Mouse (Mus musculus): ENCODE data around the gene Mri1. TPM values are rescaled to one million over a fixed set of nuclear protein-coding genes. Genes with fewer than 3 reads are reported as not detected.

Gene Mri1
- polyA plus RNA-seq, 1 experiment from 2014 or later = 51.7 TPM

DNA sequence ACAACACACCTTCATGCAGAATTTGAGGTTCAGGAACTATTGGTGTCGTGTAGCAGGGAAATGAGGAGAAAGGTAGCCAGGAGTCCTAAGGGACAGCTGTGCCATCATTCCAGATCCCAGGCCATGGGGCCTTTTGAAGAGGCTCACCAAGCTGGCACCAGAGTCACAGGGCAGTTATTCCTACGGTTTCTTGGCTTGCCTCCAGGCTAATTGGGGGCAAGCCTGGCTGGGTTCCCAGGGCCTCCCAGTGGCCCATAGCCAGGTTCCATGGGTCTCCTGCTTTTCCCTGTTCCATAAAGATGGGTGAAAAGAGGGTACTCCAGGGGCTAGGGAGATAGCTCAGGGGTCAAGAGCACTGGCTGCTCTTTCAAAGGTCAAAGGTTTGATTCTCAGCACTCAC is 15.3 kb downstream of the Mri1 start:
- H3K4me1 ChIP-seq (ENCODE audit: control insufficient read depth, insufficient read depth, low read length) = peaks cover 6% of the 10 kb centered on the region
- H3K27ac ChIP-seq (ENCODE audit: low read depth, low read length) = no peak overlapping the region
- 56% methylated on average over 2 of the region's 2 CpGs for WGBS
- H3K27me3 ChIP-seq (ENCODE audit: control insufficient read depth, insufficient read depth, low read length) = no peaks in the 10 kb centered on the region
- no peak overlapping the region for H3K4me2 ChIP-seq (ENCODE audit: low read depth, low read length)
- peaks cover 25% of the 10 kb centered on the region for H3K36me3 ChIP-seq (ENCODE audit: control insufficient read depth, insufficient read depth, low read length)
- H3K9me3 ChIP-seq (ENCODE audit: control insufficient read depth, low read length) = no peaks in the 10 kb centered on the region
- no peak overlapping the region for H3K9ac ChIP-seq (replicated peaks; ENCODE audit: low read depth, low read length)
- ATAC-seq (ENCODE audit: low read depth) = no peak
- no peak overlapping the region for H3K4me3 ChIP-seq (ENCODE audit: low read depth, low read length)

DNA sequence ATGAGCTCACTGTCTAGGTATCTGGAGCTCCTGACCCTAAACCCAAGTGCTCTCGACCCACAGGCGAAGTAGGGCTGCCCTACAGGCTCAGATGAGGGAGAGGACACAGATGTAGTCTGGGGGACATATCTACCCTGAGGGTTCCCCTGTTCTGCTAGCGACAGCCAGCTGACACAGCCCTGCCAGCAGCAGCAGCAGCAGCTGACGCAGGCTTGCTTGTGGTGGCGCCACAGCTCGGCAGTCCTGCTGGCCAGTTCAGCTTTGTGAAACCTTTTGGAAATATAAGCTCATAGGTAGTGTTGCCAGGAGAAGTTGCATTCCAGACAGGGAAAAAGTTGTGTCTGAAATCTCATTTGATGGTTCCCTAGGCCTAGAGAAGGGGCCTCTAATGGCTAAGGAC is 16.0 kb downstream of the Mri1 start:
- no peak for ATAC-seq (ENCODE audit: low read depth)
- Histone ChIP-seq H3K4me1 (ENCODE audit: control insufficient read depth, insufficient read depth, low read length) (peaks cover 6% of the 10 kb centered on the region), H3K9me3 (ENCODE audit: control insufficient read depth, low read length) (no peaks in the 10 kb centered on the region), H3K9ac (replicated peaks; ENCODE audit: low read depth, low read length) (no peak overlapping the region), H3K27ac (ENCODE audit: low read depth, low read length) (no peak overlapping the region), H3K4me3 (ENCODE audit: low read depth, low read length) (no peak overlapping the region), H3K4me2 (ENCODE audit: low read depth, low read length) (no peak overlapping the region), H3K27me3 (ENCODE audit: control insufficient read depth, insufficient read depth, low read length) (no peaks in the 10 kb centered on the region), H3K36me3 (ENCODE audit: control insufficient read depth, insufficient read depth, low read length) (peaks cover 19% of the 10 kb centered on the region)
- 74% methylated on average over 6 of the region's 6 CpGs for WGBS

DNA sequence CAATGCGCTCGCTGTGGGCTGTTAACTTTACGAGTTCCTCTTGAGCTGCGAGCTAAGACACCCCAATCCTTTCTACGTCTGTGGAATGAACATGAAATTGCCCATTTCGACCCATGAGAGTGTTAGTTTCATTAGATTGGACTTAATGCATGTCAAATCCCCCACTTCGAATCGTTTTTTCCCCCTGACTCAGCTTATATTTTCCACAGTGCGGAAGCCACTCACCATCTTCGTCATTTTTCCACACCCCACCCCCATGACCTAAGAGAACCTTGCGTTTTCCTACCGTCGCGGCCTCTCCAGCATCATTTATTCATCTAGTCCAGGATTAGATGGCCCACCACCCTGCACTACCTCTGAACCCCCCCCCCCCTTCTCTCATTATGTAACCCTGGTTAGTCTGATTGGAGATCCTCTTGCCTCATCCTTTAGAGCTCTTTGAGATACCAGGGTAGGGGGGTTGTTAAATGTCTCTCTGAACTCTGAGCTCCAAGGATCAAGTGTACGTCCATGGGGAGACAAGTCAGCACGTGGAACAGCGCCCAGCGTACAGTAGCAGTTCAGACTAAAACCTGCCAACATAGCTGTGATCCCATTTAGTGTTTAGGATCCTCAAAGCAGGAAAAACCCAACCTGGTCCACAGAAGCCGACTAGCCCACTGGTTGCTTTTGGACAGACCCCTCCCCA is 19.4 kb downstream of the Mri1 start:
- Histone ChIP-seq H3K9me3 (ENCODE audit: control insufficient read depth, low read length) (no peaks in the 10 kb centered on the region), H3K9ac (replicated peaks; ENCODE audit: low read depth, low read length) (peak overlapping the region; percentile 65), H3K4me2 (ENCODE audit: low read depth, low read length) (peak overlapping the region; percentile 69), H3K4me1 (ENCODE audit: control insufficient read depth, insufficient read depth, low read length) (peaks cover 18% of the 10 kb centered on the region), H3K36me3 (ENCODE audit: control insufficient read depth, insufficient read depth, low read length) (peaks cover 17% of the 10 kb centered on the region; the same call in 1 of the 2 replicates), H3K27ac (ENCODE audit: low read depth, low read length) (peak overlapping the region; percentile 87), H3K4me3 (ENCODE audit: low read depth, low read length) (peak overlapping the region; percentile 46), H3K27me3 (ENCODE audit: control insufficient read depth, insufficient read depth, low read length) (no peaks in the 10 kb centered on the region)
- 19% methylated on average over 19 of the region's 19 CpGs for WGBS
- peak; percentile 32 for ATAC-seq (ENCODE audit: low read depth)

DNA sequence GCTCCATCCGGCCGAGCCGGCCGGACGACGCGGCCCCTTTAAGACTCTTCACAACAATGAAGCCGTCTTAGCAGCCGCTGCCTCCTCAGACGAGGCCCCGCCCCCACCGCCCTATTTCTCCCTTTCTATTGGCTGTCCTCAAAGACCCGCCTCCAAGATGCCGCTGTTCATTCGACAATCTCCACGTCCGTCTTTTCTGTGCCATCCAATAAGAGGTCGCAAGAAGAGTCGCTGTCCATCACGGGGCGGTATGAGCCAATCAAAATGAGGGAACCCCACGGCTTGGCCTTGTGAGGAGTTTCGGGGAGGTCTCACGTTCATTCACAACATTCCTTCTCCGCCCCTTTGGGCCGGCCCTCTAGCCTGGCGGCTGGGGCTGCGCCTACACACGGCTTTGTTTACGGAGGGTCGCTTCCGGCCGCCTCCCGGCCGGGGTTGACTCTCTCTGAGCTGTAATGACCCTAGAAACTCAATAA is 20.1 kb downstream of the Mri1 start, which contains the start of gene Zswim4:
Zswim4 (minus strand) TSS at position 58 of the 476 bp plus-strand sequence.
- Histone ChIP-seq H3K4me2 (ENCODE audit: low read depth, low read length) (peak within 1 kb of the TSS; percentile 83), H3K36me3 (ENCODE audit: control insufficient read depth, insufficient read depth, low read length) (peaks cover 22% of the 10 kb centered on the region; the same call in 1 of the 2 replicates), H3K27ac (ENCODE audit: low read depth, low read length) (peak within 1 kb of the TSS; percentile 87), H3K4me3 (ENCODE audit: low read depth, low read length) (peak within 1 kb of the TSS; percentile 53), H3K9me3 (ENCODE audit: control insufficient read depth, low read length) (no peaks in the 10 kb centered on the region), H3K9ac (replicated peaks; ENCODE audit: low read depth, low read length) (peak within 1 kb of the TSS; percentile 85), H3K4me1 (ENCODE audit: control insufficient read depth, insufficient read depth, low read length) (peaks cover 18% of the 10 kb centered on the region), H3K27me3 (ENCODE audit: control insufficient read depth, insufficient read depth, low read length) (no peaks in the 10 kb centered on the region)
- ATAC-seq (ENCODE audit: low read depth) = peak; percentile 98
- WGBS = under 1% methylated on average over 35 of the region's 35 CpGs

DNA sequence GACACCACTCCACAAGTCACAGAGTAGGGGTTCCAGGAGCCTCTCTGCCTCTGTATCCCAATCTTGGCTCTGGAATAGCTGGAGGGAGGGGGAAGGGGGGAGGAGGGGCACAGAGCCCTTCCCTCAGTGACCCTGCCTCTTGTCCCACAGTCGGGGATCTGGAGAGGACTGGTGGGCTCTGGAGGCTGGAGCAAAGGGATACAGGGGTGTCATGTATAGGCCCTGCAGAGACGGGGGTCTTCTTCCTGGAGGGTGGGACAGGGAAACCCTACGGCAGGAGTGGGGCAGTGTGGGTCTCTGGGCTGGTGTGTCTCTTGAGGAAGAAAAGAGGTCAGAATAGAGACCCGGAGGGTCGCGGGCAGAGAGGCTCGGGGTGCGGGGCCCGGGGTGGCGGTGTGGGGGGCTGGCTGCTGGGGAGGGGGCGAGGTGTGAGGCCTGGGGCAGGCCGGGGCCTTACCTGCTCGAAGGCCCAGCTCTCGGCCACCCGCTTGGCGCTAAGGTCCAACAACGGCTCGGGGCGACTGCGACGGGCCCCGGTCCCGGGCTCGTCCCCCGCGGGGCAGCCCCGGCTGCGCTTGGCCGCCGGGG is 20.6 kb downstream of the Mri1 start:
- H3K9ac ChIP-seq (replicated peaks; ENCODE audit: low read depth, low read length) = peak overlapping the region; percentile 85
- no peaks in the 10 kb centered on the region for H3K9me3 ChIP-seq (ENCODE audit: control insufficient read depth, low read length)
- peak overlapping the region; percentile 18; the same call in 1 of the 2 replicates for H3K27ac ChIP-seq (ENCODE audit: low read depth, low read length)
- no peaks in the 10 kb centered on the region for H3K27me3 ChIP-seq (ENCODE audit: control insufficient read depth, insufficient read depth, low read length)
- peak overlapping the region; percentile 83 for H3K4me2 ChIP-seq (ENCODE audit: low read depth, low read length)
- WGBS = 0% methylated on average over 8 of the region's 30 CpGs
- peak; percentile 26 for ATAC-seq (ENCODE audit: low read depth)
- H3K4me1 ChIP-seq (ENCODE audit: control insufficient read depth, insufficient read depth, low read length) = peaks cover 18% of the 10 kb centered on the region
- peaks cover 27% of the 10 kb centered on the region for H3K36me3 ChIP-seq (ENCODE audit: control insufficient read depth, insufficient read depth, low read length)
- peak overlapping the region; percentile 53 for H3K4me3 ChIP-seq (ENCODE audit: low read depth, low read length)

DNA sequence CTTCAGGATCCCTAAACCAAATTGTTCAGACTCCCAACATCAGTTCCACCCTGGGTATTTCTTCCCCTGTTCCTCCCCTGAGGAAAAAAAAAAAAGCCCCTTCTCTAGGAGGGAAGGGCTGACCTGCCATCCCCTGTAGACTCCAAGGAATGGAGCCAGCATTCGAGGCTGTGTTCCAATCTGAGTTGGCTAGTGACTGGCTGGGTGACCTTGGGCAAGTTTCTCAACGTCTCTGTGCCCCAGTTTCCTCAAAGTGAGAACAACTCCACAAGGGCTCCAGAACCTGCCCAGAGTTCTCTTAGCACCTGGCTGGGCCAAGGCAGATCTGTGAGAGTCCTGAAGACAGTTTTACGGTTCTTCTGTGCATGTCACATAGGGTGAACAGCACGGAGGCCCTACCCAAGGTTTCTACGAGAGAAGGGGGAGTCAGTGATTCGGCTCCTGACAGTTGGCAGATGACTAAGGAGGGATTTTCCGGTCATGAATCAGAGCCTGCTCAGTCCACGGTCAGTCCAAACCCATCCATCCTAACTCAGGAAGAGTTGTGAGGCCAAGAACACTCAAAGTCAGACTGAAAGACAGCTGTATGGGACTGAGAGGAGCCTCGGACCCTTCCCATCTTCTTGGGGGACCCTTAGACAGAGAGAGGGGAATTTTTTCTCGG is 21.2 kb downstream of the Mri1 start:
- peak overlapping the region; percentile 83 for H3K4me2 ChIP-seq (ENCODE audit: low read depth, low read length)
- peak overlapping the region; percentile 53 for H3K4me3 ChIP-seq (ENCODE audit: low read depth, low read length)
- H3K9me3 ChIP-seq (ENCODE audit: control insufficient read depth, low read length) = no peaks in the 10 kb centered on the region
- peak overlapping the region; percentile 85 for H3K9ac ChIP-seq (replicated peaks; ENCODE audit: low read depth, low read length)
- no peaks in the 10 kb centered on the region for H3K27me3 ChIP-seq (ENCODE audit: control insufficient read depth, insufficient read depth, low read length)
- WGBS = 25% methylated on average over 10 of the region's 10 CpGs
- peaks cover 33% of the 10 kb centered on the region for H3K36me3 ChIP-seq (ENCODE audit: control insufficient read depth, insufficient read depth, low read length)
- no peak for ATAC-seq (ENCODE audit: low read depth)
- H3K4me1 ChIP-seq (ENCODE audit: control insufficient read depth, insufficient read depth, low read length) = peaks cover 18% of the 10 kb centered on the region
- H3K27ac ChIP-seq (ENCODE audit: low read depth, low read length) = no peak overlapping the region

DNA sequence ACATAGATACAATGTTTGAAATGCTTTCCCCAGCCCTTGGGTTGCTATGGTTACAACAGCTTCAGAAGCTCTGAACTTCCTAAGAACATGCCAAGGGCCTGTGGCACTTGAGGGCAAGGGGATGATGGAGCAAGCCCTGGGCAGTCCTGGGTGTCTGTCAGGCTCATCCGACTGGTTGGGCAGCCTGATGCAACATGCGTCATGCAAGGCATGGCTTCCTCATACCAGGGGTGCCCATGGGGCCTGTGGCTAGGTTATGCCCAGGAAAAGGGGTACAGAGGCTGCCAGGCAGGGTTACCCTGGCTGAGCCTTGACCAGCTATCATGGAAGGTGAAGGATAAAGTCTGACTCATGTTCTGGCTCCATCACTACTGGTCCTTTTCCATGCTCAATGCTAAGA is 24.1 kb downstream of the Mri1 start:
- WGBS = 89% methylated on average over 2 of the region's 2 CpGs
- Histone ChIP-seq H3K36me3 (ENCODE audit: control insufficient read depth, insufficient read depth, low read length) (peaks cover 58% of the 10 kb centered on the region), H3K27me3 (ENCODE audit: control insufficient read depth, insufficient read depth, low read length) (no peaks in the 10 kb centered on the region), H3K9ac (replicated peaks; ENCODE audit: low read depth, low read length) (no peak overlapping the region), H3K4me1 (ENCODE audit: control insufficient read depth, insufficient read depth, low read length) (peaks cover 17% of the 10 kb centered on the region), H3K27ac (ENCODE audit: low read depth, low read length) (no peak overlapping the region), H3K4me3 (ENCODE audit: low read depth, low read length) (no peak overlapping the region), H3K9me3 (ENCODE audit: control insufficient read depth, low read length) (no peaks in the 10 kb centered on the region), H3K4me2 (ENCODE audit: low read depth, low read length) (no peak overlapping the region)
- no peak for ATAC-seq (ENCODE audit: low read depth)

DNA sequence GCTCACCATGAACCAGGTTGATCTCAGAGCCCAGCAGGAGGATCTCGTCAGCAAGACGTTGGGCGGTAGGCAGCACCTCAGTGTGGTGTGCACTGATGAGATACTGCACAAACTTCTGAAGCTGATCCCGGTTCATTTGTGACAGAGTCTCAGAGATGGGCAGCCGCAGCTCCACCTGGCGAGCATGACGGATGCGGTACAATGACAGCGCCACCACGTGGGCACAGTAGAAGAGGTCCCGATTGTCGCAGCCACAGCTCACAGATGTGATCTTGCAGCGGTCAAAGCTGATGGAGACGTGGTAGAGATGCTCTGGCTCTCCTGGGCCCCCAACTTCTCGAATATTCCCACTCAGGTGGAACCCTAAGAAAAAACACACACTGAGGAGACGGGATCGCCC is 26.4 kb downstream of the Mri1 start:
- Histone ChIP-seq H3K4me2 (ENCODE audit: low read depth, low read length) (no peak overlapping the region), H3K27ac (ENCODE audit: low read depth, low read length) (no peak overlapping the region), H3K36me3 (ENCODE audit: control insufficient read depth, insufficient read depth, low read length) (peaks cover 75% of the 10 kb centered on the region), H3K4me3 (ENCODE audit: low read depth, low read length) (no peak overlapping the region), H3K27me3 (ENCODE audit: control insufficient read depth, insufficient read depth, low read length) (no peaks in the 10 kb centered on the region), H3K9ac (replicated peaks; ENCODE audit: low read depth, low read length) (no peak overlapping the region), H3K4me1 (ENCODE audit: control insufficient read depth, insufficient read depth, low read length) (peaks cover 8% of the 10 kb centered on the region), H3K9me3 (ENCODE audit: control insufficient read depth, low read length) (no peaks in the 10 kb centered on the region)
- 79% methylated on average over 17 of the region's 17 CpGs for WGBS
- no peak for ATAC-seq (ENCODE audit: low read depth)
